Mouse (Mus musculus) heart, embryonic 10.5 days (tissue): ENCODE data around the gene Rad9b. TPM values are rescaled to one million over a fixed set of nuclear protein-coding genes. Genes with fewer than 3 reads are reported as not detected.

Experiments used
- DNase-seq: peaks from one replicate; pipeline ENCODE4 v3.0.0-alpha.2; 2017; ENCODE audit warnings: low spot score
- H3K27ac ChIP-seq: fragments of 300-500 bp; sonication (generic); 2 replicates; pipeline ENCODE4 v1.5.1; 2016; ENCODE audit warnings: mild to moderate bottlenecking
- H3K27me3 ChIP-seq: fragments of 300-500 bp; sonication (generic); 2 replicates; pipeline ENCODE4 v1.6.1; 2016; ENCODE audit warnings: mild to moderate bottlenecking; ENCODE audit not compliant: poor library complexity, insufficient read depth, severe bottlenecking
- H3K36me3 ChIP-seq: fragments of 300-500 bp; sonication (generic); 2 replicates; pipeline ENCODE4 v1.6.1; 2016; ENCODE audit warnings: mild to moderate bottlenecking, moderate library complexity
- H3K4me1 ChIP-seq: fragments of 300-500 bp; sonication (generic); 2 replicates; pipeline ENCODE4 v1.6.1; 2016; ENCODE audit warnings: mild to moderate bottlenecking
- H3K4me3 ChIP-seq: fragments of 300-500 bp; sonication (generic); 2 replicates; pipeline ENCODE4 v1.5.1; 2016; ENCODE audit warnings: mild to moderate bottlenecking, moderate library complexity
- H3K9me3 ChIP-seq: fragments of 300-500 bp; sonication (generic); 2 replicates; pipeline ENCODE4 v1.6.1; 2016; ENCODE audit warnings: mild to moderate bottlenecking, moderate library complexity
- WGBS: fragments of 180-500 bp; shearing (Covaris S2); methylation state at CpG from one replicate; pipeline ENCODE4 v1.1.7; 2016; 5-methylcytosine and 5-hydroxymethylcytosine counted together
- polyA plus RNA-seq: library from polyadenylated mRNA; unstranded; fragments of >200 nt; fragmentation: Nextera tagmentation; extraction: Ambion mirVana; gene quantifications from 2 replicates; pipeline ENCODE4 v1.2.1, GENCODE M21; 2016

Rad9b gene
- polyA plus RNA-seq, 1 experiment from 2014 or later: 8.8 TPM

DNA sequence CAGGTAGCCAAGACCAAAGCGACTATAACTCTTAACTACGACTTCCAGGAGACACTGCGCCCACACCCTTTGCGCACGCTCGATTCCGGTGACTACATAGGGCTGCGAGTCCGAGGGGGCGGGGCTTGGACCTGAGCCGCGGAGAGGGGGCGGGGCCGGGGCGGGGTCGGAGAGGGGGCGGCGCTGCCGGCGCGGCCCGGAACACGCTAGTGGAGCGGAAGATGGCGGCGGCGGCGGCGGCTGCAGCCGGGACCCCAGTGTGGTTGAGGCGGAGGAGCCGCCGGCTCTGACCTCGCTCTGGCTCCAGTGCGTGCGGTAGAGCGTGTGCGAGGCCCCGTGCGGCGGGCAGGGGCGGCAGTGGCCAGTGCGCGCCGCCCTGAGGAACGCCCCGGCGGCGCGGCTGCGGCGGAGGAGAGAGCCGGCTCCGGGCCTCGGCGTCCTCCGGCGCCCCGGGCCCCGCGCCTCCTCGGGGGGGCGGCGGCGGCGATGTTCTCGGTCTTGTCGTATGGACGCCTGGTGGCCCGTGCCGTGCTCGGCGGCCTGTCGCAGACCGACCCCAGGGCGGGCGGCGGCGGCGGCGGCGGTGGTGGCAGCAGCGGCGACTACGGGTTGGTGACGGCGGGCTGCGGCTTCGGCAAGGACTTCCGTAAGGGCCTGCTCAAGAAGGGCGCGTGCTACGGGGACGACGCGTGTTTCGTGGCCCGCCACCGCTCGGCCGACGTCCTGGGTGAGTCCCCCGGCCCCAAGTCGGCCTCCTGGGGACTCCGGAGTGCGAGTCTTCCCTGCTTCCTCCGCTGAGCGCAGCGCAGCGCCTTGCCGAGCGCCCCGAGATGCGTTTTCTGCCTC, 69.6 kb downstream of the Rad9b start, which contains the start of gene Pptc7:
TSS of gene Pptc7 (plus strand) at position 183 of the 846 bp plus-strand sequence.
- H3K9me3 ChIP-seq: no peaks in the 10 kb centered on the region
- peak within 1 kb of the TSS; percentile 96 for H3K27ac ChIP-seq
- peak within 1 kb of the TSS; percentile 94 for H3K4me3 ChIP-seq
- WGBS: under 1% methylated on average over 111 of the region's 114 CpGs
- H3K4me1 ChIP-seq: peaks cover 32% of the 10 kb centered on the region
- peak; percentile 96 for DNase-seq
- H3K27me3 ChIP-seq: no peaks in the 10 kb centered on the region
- peaks cover 19% of the 10 kb centered on the region for H3K36me3 ChIP-seq

DNA sequence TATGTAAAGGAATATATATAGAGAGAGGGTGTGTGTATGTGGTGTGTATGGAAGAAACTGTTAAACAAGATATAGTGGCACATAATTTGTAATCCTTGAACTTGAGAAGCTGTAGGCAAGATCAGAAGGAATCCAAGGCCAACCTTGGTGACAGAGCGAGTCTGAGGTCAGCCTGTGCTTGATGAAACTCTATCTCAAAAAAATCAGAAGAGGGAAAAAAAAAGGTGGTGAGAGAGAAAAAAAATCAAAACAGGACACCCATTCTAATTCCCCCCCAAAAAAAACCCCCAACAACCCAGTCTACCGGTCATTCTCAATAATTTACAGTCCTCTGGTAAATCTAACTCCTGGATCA, 70.2 kb downstream of the Rad9b start:
- WGBS: 20% methylated on average over 2 of the region's 2 CpGs
- H3K27me3 ChIP-seq: no peaks in the 10 kb centered on the region
- H3K27ac ChIP-seq: peak overlapping the region; percentile 96; the same call in 1 of the 2 replicates
- peak overlapping the region; percentile 94 for H3K4me3 ChIP-seq
- H3K4me1 ChIP-seq: peaks cover 32% of the 10 kb centered on the region
- peaks cover 16% of the 10 kb centered on the region for H3K36me3 ChIP-seq
- no peak for DNase-seq
- H3K9me3 ChIP-seq: no peaks in the 10 kb centered on the region

DNA sequence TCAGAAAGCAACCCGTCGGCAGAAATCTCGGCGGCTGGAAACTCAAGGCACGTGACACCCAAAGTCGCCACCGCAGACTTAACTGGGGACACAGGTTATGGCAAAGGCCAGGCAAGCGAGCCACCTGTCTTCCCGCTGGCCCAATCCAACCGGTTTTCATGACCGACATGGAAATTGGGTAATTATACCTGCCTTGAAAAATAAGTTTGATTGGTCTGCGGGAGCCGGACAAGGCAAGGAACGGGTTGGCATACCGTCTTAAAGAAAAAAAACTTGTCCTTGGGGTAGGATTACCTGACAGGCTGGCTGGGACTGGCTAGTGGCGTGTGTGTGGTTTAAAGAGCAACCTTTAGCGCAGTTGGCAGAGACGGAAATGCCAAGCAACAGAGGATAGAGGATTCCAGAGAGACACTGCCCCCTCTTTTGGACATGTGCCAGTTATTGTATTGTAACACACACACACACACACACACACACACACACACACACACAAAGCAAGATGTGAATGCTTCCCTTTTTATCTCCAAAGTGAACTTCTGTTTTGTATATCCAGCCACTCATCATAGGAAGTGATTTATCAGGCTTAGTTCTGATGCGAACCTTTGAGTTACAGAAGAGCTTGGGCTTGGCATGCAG, 73.1 kb downstream of the Rad9b start:
- WGBS: 28% methylated on average over 19 of the region's 19 CpGs
- Histone ChIP-seq H3K36me3 (no peaks in the 10 kb centered on the region), H3K27ac (peak overlapping the region; percentile 59; the same call in 1 of the 2 replicates), H3K4me3 (peak overlapping the region; percentile 31; the same call in 1 of the 2 replicates), H3K27me3 (no peaks in the 10 kb centered on the region), H3K4me1 (peaks cover 26% of the 10 kb centered on the region), H3K9me3 (no peaks in the 10 kb centered on the region)
- DNase-seq: no peak

DNA sequence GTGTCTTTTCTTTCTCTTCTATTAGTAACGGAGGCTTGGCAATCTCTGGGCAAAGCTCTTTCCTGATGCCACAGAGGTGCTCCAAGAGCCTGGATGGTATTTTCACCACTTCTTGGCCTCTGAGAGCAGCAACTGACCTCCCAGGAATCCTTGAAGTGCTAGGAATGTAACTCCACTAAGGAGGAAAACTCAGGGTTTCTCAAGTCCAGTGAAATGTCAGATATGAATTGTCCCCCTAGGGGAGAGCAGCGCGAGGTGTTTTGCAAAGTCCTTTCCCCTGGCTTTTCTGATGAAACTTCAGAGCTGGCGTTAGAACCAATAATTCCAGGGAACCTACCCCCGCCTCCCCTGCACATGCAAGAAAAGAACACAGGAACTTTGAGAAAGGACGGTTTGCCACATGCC, 73.6 kb downstream of the Rad9b start:
- peak overlapping the region; percentile 59; the same call in 1 of the 2 replicates for H3K27ac ChIP-seq
- peak overlapping the region; percentile 31; the same call in 1 of the 2 replicates for H3K4me3 ChIP-seq
- WGBS: 34% methylated on average over 6 of the region's 6 CpGs

DNA sequence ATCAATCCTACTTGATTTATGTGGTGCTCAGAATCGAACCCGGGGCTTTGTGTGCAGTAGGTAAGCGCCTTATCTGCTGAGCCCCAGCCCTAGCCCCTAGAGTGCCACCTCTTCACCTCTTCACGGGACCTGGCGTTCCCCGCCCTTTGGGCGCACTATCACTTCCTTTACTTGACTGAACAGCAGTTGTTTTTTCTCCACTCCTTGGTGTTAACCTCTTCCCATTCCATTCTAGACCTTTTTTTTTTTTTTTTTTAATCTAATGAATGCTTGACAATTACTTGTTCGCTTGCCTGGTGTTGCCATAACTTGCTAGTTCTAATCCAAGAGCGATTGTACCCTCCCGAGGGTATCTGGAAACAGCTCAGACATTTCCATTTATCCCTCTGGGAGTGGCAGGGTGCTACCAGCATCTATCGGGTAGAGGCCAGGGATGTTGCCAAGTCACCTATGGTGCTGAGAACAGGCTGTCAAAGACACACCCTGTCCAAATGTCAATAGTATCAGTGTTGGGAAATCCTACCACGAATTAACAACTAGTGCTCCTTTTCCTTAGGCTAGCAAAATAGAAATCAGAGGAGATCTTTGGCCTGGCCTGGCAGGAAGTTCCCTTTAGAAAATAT, 74.1 kb downstream of the Rad9b start:
- Histone ChIP-seq H3K36me3 (no peaks in the 10 kb centered on the region), H3K9me3 (no peaks in the 10 kb centered on the region), H3K4me1 (peaks cover 18% of the 10 kb centered on the region), H3K27ac (no peak overlapping the region), H3K27me3 (no peaks in the 10 kb centered on the region), H3K4me3 (no peak overlapping the region)
- DNase-seq: no peak
- WGBS: 63% methylated on average over 12 of the region's 12 CpGs

More for the DNA sequence above, 73.6 kb downstream of the Rad9b start:
- no peak for DNase-seq
- Histone ChIP-seq H3K27me3 (no peaks in the 10 kb centered on the region), H3K4me1 (peaks cover 22% of the 10 kb centered on the region), H3K9me3 (no peaks in the 10 kb centered on the region), H3K36me3 (no peaks in the 10 kb centered on the region)

DNA sequence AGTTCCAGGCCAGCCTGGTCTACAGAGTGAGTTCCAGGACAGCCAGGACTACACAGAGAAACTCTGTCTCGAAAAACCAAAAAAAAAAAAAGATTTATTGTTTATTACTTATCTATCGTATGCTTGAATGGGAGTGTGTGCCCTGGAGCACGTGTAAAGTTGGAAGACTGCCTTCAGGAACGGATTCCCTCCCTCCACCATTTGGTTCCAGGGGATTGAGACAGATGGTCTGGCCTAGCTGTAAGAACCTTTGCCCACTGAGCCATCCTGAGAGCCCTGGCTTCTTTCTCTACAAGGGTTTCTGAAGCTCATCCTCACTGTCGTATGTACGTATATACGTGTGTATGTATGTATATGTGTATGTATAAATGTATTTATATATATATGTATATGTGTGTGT, 75.1 kb downstream of the Rad9b start:
- 80% methylated on average over 7 of the region's 7 CpGs for WGBS
- Histone ChIP-seq H3K9me3 (no peaks in the 10 kb centered on the region), H3K27me3 (no peaks in the 10 kb centered on the region), H3K36me3 (no peaks in the 10 kb centered on the region), H3K4me1 (peaks cover 22% of the 10 kb centered on the region), H3K4me3 (no peak overlapping the region), H3K27ac (no peak overlapping the region)
- no peak for DNase-seq

DNA sequence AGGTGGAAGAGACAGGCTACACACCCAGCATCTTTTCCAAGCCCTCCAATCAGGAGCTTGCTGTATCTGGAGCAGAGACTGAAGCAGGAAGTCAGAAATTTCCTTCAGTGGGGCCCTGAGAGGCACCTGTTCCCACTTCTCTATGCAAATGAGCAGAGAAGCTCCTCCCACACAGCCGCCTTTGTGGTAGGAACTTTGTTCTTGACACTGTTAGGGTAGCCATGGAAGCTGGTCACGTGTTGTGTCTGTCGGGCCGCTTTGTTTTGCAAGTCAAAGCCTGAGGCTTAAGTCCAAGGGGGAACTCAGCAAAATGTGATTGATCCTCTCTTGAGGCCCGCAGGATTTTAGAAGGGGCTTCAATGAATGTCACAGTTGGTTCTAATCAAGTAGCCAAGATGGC, 79.2 kb downstream of the Rad9b start:
- Histone ChIP-seq H3K9me3 (no peaks in the 10 kb centered on the region), H3K27ac (no peak overlapping the region), H3K4me1 (0 out of 2 replicates have a peak, but pooled peaks cover 11% of the 10 kb centered on the region), H3K4me3 (no peak overlapping the region), H3K36me3 (no peaks in the 10 kb centered on the region), H3K27me3 (no peaks in the 10 kb centered on the region)
- no peak for DNase-seq
- 32% methylated on average over 5 of the region's 5 CpGs for WGBS

Other genes starting within 250 kb of the Rad9b start
- gene Ccdc63, start 213.4 kb downstream of the Rad9b start, polyA plus RNA-seq: 0.20 and 0.39 TPM in 2 replicates
- 243 and 295 TPM in 2 replicates for gene Ppp1cc, start 196.0 kb downstream of the Rad9b start, polyA plus RNA-seq
- 2.7 and 6.7 TPM in 2 replicates for gene Hvcn1, start 147.4 kb downstream of the Rad9b start, polyA plus RNA-seq
- 2.4 and 3.1 TPM in 2 replicates for gene Tctn1, start 89.8 kb downstream of the Rad9b start, polyA plus RNA-seq
- 9.1 and 9.9 TPM in 2 replicates for gene Pptc7, start 69.9 kb downstream of the Rad9b start, polyA plus RNA-seq
- gene Vps29, start 136 bp upstream of the Rad9b start, polyA plus RNA-seq: 245 and 246 TPM in 2 replicates
- 70.5 and 83.4 TPM in 2 replicates for gene Gpn3, start 17.6 kb upstream of the Rad9b start, polyA plus RNA-seq
- 69.5 and 80.8 TPM in 2 replicates for gene Fam216a, start 18.1 kb upstream of the Rad9b start, polyA plus RNA-seq
- gene Arpc3, start 37.6 kb upstream of the Rad9b start, polyA plus RNA-seq: 82.8 and 108 TPM in 2 replicates
- 41.4 and 44.2 TPM in 2 replicates for gene Anapc7, start 67.5 kb upstream of the Rad9b start, polyA plus RNA-seq
- gene Atp2a2, start 148.0 kb upstream of the Rad9b start, polyA plus RNA-seq: 205 and 235 TPM in 2 replicates